Mouse (Mus musculus) forebrain, embryonic 15.5 days (tissue): ENCODE measurements around the gene Cnot11. TPM values are rescaled to one million over a fixed set of nuclear protein-coding genes. Genes with fewer than 3 reads are reported as not detected.

Experiments used
- ATAC-seq: fragments of 200-750 bp; cut with Nextera tagmentation; replicated peaks from 2 replicates; pipeline ENCODE4 v1.8.0; 2017; ENCODE audit warnings: mild to moderate bottlenecking, moderate TSS enrichment, moderate library complexity
- H3K27ac ChIP-seq: fragments of 300-500 bp; sonication (generic); replicated peaks from 2 replicates; pipeline ENCODE4 v1.5.1; 2015; ENCODE audit warnings: mild to moderate bottlenecking, inconsistent platforms
- H3K27me3 ChIP-seq: fragments of 300-500 bp; sonication (generic); 2 replicates; pipeline ENCODE4 v1.6.1; 2015; ENCODE audit warnings: inconsistent platforms
- H3K36me3 ChIP-seq: fragments of 300-500 bp; sonication (generic); 2 replicates; pipeline ENCODE4 v1.6.1; 2015; ENCODE audit warnings: mild to moderate bottlenecking, inconsistent platforms
- H3K4me1 ChIP-seq: fragments of 300-500 bp; sonication (generic); 2 replicates; pipeline ENCODE4 v1.6.1; 2015; ENCODE audit warnings: inconsistent platforms
- H3K4me2 ChIP-seq: fragments of 300-500 bp; sonication (generic); replicated peaks from 2 replicates; pipeline ENCODE4 v1.6.1; 2015; ENCODE audit warnings: mild to moderate bottlenecking, inconsistent platforms
- H3K4me3 ChIP-seq: fragments of 300-500 bp; sonication (generic); 2 replicates; pipeline ENCODE4 v1.5.1; 2015; ENCODE audit warnings: mild to moderate bottlenecking, inconsistent platforms
- H3K9ac ChIP-seq: fragments of 300-500 bp; sonication (generic); replicated peaks from 2 replicates; pipeline ENCODE4 v1.6.1; 2015; ENCODE audit warnings: mild to moderate bottlenecking, inconsistent platforms
- H3K9me3 ChIP-seq: fragments of 300-500 bp; sonication (generic); 2 replicates; pipeline ENCODE4 v1.6.1; 2016; ENCODE audit warnings: inconsistent platforms
- WGBS: fragments of 180-500 bp; shearing (Covaris S2); methylation state at CpG from one replicate; pipeline ENCODE4 v1.1.7; 2015; ENCODE audit warnings: mixed read lengths; 5-methylcytosine and 5-hydroxymethylcytosine counted together
- polyA plus RNA-seq: library from polyadenylated mRNA; unstranded; fragments of >200 nt; fragmentation: Nextera tagmentation; extraction: Ambion mirVana; gene quantifications from 2 replicates; pipeline ENCODE4 v1.2.1, GENCODE M21; 2015

The Cnot11 gene
- polyA plus RNA-seq, 1 experiment from 2014 or later, result 19.4 TPM

DNA sequence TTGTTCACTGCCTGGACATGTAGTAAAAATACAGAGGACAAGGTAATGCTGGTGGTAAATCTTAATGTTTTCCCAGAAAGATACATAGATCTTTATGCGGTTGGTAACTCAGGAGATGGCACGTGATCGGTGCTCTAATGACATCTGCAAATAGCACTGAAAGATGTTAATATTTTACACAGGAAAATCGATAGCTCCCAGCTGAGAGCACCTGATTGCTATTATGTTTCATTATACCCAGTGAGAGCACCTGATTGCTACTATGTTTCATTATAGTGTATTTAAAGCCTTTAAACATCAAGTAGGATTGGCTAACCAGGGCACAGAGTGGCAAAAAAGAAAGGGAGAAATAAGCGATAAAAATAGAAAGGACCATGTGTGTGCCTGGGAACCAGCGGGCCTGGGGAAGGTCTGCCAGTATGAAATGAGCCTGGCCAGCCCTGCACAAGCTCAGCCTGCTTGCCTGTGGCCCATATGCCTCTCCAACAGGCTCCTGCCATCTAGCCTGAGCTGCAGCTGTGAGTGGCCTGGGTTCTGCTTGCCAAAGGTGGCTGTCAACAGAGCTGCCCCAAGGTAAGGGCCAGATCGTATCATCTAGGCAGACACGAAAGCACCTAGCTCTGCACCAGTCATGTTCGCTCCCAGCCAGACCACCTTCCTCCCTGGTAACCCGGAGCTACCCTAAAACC, 19.3 kb upstream of the Cnot11 start:
- H3K27ac ChIP-seq, result 0 out of 2 replicates have a peak overlapping the region, but pooled peaks have one; percentile 19
- H3K9me3 ChIP-seq, result no peaks in the 10 kb centered on the region
- H3K4me1 ChIP-seq, result no peaks in the 10 kb centered on the region
- WGBS, result 79% methylated on average over 10 of the region's 10 CpGs
- no peak for ATAC-seq
- no peak overlapping the region for H3K4me3 ChIP-seq
- no peaks in the 10 kb centered on the region for H3K36me3 ChIP-seq
- no peak overlapping the region for H3K9ac ChIP-seq
- H3K4me2 ChIP-seq, result no peak overlapping the region
- H3K27me3 ChIP-seq, result no peaks in the 10 kb centered on the region

DNA sequence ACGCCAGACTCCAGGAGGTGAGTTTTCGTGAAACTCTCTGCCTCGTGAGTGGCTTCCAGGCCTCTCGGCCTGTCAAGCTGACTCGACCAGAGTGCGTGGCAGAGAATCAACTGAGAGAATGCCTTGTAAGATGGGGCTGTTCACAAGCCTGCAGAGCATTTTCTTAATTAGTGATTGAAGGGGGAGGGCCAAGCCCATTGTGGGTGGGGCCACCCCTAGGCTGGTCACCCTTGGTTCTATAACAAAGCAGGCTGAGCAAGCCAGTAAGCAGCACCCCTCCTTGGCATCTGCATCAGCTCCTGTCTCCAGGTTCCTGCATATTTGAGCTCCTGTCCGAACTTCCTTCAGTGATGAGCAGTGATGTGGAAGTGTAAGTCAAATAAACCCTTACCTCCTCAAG, 13.5 kb upstream of the Cnot11 start:
- H3K4me2 ChIP-seq, result no peak overlapping the region
- H3K9ac ChIP-seq, result no peak overlapping the region
- WGBS, result 79% methylated on average over 7 of the region's 7 CpGs
- H3K4me3 ChIP-seq, result no peak overlapping the region
- no peaks in the 10 kb centered on the region for H3K4me1 ChIP-seq
- no peaks in the 10 kb centered on the region for H3K36me3 ChIP-seq
- ATAC-seq, result no peak
- H3K9me3 ChIP-seq, result no peaks in the 10 kb centered on the region
- H3K27ac ChIP-seq, result no peak overlapping the region
- no peaks in the 10 kb centered on the region for H3K27me3 ChIP-seq

DNA sequence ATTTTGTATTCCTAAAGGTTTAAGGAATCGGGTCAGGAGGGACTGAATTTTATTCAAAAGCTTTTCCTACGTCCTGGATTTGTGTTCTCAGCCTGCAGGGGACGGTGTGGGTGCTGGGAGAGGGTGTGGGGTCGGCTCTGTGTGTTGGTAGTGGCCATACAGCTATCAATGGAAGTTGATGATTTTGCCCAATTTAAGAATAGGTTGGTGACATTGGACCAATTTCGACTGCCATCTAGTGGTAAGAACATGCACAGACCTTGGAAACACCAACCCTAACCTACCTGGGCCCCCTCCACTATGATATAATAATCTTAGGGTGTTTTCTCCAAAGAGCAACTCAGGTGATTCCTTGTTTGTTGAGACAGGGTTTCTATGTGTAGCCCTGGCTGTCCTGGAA, 12.3 kb upstream of the Cnot11 start:
- no peak overlapping the region for H3K9ac ChIP-seq
- no peaks in the 10 kb centered on the region for H3K27me3 ChIP-seq
- no peak overlapping the region for H3K27ac ChIP-seq
- no peaks in the 10 kb centered on the region for H3K4me1 ChIP-seq
- 28% methylated on average over 5 of the region's 5 CpGs for WGBS
- no peak for ATAC-seq
- H3K4me2 ChIP-seq, result no peak overlapping the region
- no peaks in the 10 kb centered on the region for H3K36me3 ChIP-seq
- no peak overlapping the region for H3K4me3 ChIP-seq
- no peaks in the 10 kb centered on the region for H3K9me3 ChIP-seq

DNA sequence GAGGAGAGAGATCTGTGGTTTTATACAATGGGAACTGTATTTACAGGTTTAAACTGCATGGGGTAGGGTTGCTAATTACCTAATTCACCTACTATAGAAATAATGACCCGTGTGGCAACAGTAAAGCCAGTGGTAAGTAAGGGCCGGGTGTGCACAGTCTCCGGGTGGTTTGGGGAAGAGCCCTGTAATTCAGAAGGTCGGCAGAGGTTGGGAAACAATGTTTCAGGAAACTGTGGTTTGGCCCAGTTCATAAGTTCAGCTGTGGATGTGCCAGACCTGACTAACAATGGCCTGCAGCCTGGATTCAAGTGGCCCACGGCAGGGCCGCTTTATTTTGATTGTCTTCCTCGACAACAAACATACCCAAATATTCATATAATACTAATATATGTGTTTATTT, 9.0 kb upstream of the Cnot11 start:
- Histone ChIP-seq H3K9ac (no peak overlapping the region), H3K9me3 (no peaks in the 10 kb centered on the region), H3K36me3 (no peaks in the 10 kb centered on the region), H3K4me3 (no peak overlapping the region), H3K27me3 (no peaks in the 10 kb centered on the region), H3K4me1 (no peaks in the 10 kb centered on the region), H3K27ac (no peak overlapping the region), H3K4me2 (no peak overlapping the region)
- no peak for ATAC-seq
- 80% methylated on average over 7 of the region's 7 CpGs for WGBS

DNA sequence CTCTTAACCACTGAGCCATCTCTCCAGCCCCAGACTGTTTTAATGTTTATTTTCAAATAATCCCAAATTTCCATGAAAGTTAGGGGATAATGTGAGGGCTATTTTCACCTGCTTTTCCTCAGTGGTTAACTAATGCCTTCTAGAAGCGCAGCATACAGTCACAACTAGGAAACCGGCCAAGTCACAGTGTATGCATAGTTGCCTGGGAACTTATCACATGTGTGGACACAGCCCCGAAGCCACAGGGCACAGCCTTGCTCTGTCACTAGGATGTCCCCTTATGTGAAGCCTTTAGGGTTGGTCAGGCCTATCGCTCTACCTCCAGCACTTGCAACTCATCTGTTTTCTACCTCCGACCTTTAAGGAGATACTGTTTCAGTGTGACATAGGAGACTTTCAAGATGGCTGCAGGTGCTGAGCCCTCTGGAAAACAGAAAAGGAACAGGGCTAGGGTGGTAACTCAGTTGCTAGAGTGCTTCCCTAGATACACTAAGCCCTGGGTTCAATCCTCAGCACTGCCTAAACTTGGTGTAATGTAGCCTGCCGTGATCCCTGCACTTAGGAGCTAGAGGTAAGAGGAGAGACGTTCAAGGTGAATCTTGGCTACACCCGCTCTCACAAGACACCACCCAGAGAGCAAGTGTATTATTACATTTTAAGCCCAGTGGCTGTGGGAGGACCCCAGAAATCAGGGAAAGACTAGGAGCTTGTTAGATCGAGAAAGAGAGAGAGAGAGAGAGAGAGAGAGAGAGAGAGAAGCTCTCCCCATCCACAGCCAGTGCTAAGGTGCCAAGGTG, 8.2 kb upstream of the Cnot11 start:
- no peaks in the 10 kb centered on the region for H3K4me1 ChIP-seq
- no peak for ATAC-seq
- H3K4me3 ChIP-seq, result no peak overlapping the region
- no peaks in the 10 kb centered on the region for H3K9me3 ChIP-seq
- H3K9ac ChIP-seq, result no peak overlapping the region
- no peak overlapping the region for H3K27ac ChIP-seq
- no peaks in the 10 kb centered on the region for H3K36me3 ChIP-seq
- 86% methylated on average over 9 of the region's 9 CpGs for WGBS
- H3K4me2 ChIP-seq, result no peak overlapping the region
- H3K27me3 ChIP-seq, result no peaks in the 10 kb centered on the region

DNA sequence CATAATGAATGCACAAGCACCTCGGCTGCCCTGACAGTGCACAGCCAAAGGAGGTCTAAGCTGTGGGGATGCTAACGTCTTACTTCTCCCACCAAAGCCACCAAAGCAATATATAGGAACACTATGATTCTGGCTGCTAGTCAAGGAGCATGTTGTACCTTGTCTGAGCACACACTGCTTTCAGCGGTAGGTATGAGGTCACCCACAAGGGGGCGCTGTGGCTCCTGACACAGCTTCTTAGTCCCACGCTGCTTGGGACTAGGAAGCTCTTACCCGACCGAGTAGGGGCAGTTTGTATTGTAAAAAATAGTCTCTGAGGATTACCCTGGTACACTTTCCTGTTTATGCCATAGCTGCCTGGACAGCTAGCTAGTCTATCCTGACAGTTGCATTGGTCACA, 7.4 kb upstream of the Cnot11 start:
- Histone ChIP-seq H3K9ac (no peak overlapping the region), H3K36me3 (no peaks in the 10 kb centered on the region), H3K27ac (no peak overlapping the region), H3K4me1 (no peaks in the 10 kb centered on the region), H3K4me3 (no peak overlapping the region), H3K4me2 (no peak overlapping the region), H3K27me3 (no peaks in the 10 kb centered on the region), H3K9me3 (no peaks in the 10 kb centered on the region)
- 10% methylated on average over 7 of the region's 7 CpGs for WGBS
- ATAC-seq, result no peak

DNA sequence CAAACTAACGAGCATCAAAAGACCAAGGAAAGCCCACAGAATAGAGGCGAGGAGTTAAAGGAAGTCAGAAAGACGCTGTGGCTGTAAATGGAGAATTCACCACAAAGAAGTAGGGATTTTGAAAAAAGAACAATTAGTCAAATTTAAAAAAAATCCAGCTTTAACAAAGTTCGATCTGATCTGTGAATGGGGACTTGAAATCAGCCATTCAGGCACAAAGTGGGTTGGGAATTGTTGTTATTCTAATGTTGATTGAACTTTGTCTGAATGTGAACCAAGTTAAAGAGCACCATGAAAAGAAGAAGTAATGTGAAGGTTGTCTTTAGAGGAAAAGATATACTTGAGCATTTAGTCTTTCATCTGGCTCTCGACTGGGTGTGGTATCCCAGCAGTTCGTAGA, 6.5 kb upstream of the Cnot11 start:
- H3K27me3 ChIP-seq, result no peaks in the 10 kb centered on the region
- H3K27ac ChIP-seq, result no peak overlapping the region
- H3K4me3 ChIP-seq, result no peak overlapping the region
- no peaks in the 10 kb centered on the region for H3K36me3 ChIP-seq
- no peak overlapping the region for H3K4me2 ChIP-seq
- ATAC-seq, result no peak
- no peaks in the 10 kb centered on the region for H3K9me3 ChIP-seq
- 26% methylated on average over 6 of the region's 6 CpGs for WGBS
- H3K4me1 ChIP-seq, result no peaks in the 10 kb centered on the region
- H3K9ac ChIP-seq, result no peak overlapping the region

DNA sequence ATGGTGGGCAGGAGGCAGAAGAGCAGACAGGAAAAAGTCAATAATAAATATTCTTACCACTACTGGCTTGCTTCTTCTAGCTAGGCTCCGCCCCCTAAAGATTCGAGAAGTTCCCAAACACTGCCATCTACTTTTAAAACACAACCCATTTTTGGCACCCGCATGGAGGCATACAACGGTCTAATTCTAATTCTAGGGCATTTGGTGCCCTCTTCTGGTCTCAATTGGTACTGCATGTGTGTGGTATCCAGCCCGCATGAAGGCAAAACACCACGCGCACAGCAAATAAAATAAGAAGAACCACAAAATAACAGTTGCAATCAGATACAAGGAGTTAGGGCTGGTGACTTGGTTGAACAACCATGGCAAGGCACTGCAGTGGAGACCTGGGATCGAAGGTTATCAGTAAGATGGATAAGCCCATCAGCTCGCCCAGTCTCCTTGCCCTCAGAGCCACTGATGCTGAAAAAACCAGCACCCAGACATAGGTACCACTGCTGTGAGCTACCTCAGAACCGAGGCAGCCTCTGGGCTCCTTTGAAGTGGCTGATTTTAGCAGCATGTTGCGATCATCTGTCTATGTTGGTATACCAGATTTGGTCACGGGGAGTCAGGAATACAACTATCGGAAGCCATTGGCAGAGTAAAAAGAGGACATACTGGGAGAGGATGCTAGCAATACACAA, 4.4 kb upstream of the Cnot11 start:
- H3K4me1 ChIP-seq, result peaks cover 6% of the 10 kb centered on the region
- H3K9me3 ChIP-seq, result no peaks in the 10 kb centered on the region
- no peak overlapping the region for H3K9ac ChIP-seq
- H3K27ac ChIP-seq, result no peak overlapping the region
- 36% methylated on average over 13 of the region's 13 CpGs for WGBS
- ATAC-seq, result no peak
- H3K36me3 ChIP-seq, result no peaks in the 10 kb centered on the region
- H3K4me3 ChIP-seq, result no peak overlapping the region
- no peaks in the 10 kb centered on the region for H3K27me3 ChIP-seq
- H3K4me2 ChIP-seq, result no peak overlapping the region

DNA sequence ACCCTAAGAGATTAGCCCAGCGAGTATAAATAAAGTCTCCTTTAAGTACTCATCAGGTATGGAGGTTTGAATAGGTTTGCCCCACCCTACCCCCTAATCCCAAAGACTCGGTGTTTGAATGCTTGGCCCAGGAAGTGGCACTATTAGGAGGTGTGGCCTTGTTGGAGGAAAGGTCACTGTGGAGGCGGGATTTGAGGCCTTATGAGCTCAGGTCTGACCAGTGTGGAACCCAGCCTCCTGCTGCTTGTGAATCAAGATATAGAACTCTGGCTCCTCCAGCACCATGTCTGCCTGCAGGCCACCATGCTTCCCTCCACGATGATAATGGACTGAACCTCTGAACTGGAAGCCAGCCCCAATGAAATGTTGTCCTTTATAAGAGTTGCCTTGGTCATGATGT, 3.8 kb upstream of the Cnot11 start:
- Histone ChIP-seq H3K36me3 (no peaks in the 10 kb centered on the region), H3K4me1 (peaks cover 6% of the 10 kb centered on the region), H3K9ac (no peak overlapping the region), H3K9me3 (no peaks in the 10 kb centered on the region), H3K4me3 (no peak overlapping the region), H3K27ac (no peak overlapping the region), H3K4me2 (no peak overlapping the region), H3K27me3 (no peaks in the 10 kb centered on the region)
- ATAC-seq, result no peak
- 59% methylated on average over 4 of the region's 4 CpGs for WGBS

DNA sequence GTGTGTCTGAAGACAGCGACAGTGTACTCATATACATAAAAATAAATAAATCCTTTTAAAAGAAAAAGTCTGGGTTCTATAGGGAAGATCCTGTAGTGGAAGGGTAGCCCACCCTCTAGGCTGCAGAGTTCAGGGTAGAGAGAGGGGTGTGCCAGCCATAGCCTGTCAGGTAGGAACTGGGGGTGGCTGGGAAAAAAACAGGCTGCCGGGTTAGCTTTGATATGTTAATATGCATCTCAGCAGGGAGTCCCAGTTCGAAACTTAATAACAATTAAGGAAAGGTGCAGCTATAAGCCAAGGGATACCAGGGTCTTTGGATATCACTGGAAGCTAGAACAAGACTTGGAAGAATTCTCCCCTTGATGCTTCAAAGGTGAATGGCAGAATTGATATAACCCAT, 875 bp upstream of the Cnot11 start:
- no peaks in the 10 kb centered on the region for H3K27me3 ChIP-seq
- 23% methylated on average over 3 of the region's 3 CpGs for whole genome bisulfite sequencing
- ATAC-seq, result no peak
- peaks cover 9% of the 10 kb centered on the region for H3K36me3 ChIP-seq
- no peak overlapping the region for H3K4me2 ChIP-seq
- H3K9me3 ChIP-seq, result no peaks in the 10 kb centered on the region
- H3K4me3 ChIP-seq, result no peak overlapping the region
- no peak overlapping the region for H3K9ac ChIP-seq
- no peak overlapping the region for H3K27ac ChIP-seq
- peaks cover 22% of the 10 kb centered on the region for H3K4me1 ChIP-seq

DNA sequence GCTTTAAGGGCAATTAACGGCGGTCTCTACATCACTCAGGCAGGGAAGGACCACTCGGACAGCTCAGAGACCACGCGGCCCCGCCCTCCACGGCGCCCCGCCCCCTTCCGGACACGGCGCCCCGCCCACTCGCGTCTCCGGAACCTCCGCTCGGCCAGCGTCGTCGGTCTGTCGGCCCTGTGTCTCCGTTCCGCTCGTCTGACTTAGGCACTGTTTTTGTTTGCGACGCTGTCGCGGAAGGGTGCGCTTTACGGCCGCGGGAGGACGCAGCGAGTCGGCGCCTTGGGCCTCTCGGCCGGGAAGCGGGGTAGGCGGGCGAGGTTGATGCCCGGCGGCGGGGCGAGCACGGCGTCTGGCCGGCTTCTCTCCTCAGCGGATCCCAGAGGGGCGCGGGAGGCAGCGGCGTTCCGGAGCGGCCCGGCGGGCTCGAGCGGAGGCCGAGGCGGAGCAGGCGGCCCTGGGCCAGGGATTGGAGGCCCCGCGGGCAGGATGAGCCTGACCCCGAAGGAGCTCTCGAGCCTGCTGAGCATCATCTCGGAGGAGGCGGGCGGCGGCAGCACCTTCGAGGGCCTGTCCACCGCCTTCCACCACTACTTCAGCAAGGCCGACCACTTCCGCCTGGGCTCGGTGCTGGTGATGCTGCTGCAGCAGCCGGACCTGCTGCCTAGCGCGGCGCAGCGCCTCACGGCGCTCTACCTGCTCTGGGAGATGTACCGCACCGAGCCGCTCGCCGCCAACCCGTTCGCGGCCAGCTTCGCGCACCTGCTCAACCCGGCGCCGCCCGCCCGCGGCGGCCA, 921 bp downstream of the Cnot11 start:
- Histone ChIP-seq H3K4me1 (peaks cover 22% of the 10 kb centered on the region), H3K9ac (peak overlapping the region; percentile 98), H3K27me3 (no peaks in the 10 kb centered on the region), H3K4me3 (peak overlapping the region; percentile 97), H3K4me2 (peak overlapping the region; percentile 87), H3K36me3 (peaks cover 27% of the 10 kb centered on the region), H3K27ac (peak overlapping the region; percentile 92), H3K9me3 (no peaks in the 10 kb centered on the region)
- WGBS, result under 1% methylated on average over 99 of the region's 100 CpGs
- peak; percentile 95 for ATAC-seq

DNA sequence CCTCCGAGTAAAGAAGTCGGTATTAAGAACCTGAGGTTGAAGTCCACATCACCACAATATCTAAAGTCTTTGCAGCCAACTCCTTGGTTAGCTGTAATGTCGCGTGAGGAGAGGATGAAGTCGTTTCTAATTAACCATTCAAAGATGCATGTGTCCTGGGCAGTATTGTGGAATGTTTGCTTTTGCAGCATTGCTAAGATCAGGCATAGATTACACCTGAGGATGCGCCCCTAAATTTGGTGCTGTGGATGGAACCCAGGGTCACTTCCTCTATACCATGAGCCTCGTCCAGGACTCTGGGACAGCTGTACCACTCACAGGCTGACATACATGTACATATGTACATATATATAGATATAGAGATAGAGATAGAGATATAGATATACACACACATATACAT, 1.9 kb downstream of the Cnot11 start:
- Histone ChIP-seq H3K27me3 (no peaks in the 10 kb centered on the region), H3K4me3 (peak overlapping the region; percentile 97), H3K9me3 (no peaks in the 10 kb centered on the region), H3K4me2 (peak overlapping the region; percentile 87), H3K4me1 (peaks cover 22% of the 10 kb centered on the region), H3K36me3 (peaks cover 32% of the 10 kb centered on the region), H3K9ac (peak overlapping the region; percentile 98), H3K27ac (no peak overlapping the region)
- ATAC-seq, result no peak
- 36% methylated on average over 7 of the region's 7 CpGs for WGBS
